Mouse (Mus musculus) brown adipose tissue, adult 24 weeks (tissue): Measurements from ENCODE around the gene Olfr1373. TPM values are rescaled to one million over a fixed set of nuclear protein-coding genes. Genes with fewer than 3 reads are reported as not detected.
"Not testable (repeated sequence)": the region's sequence is repeated elsewhere in the genome, so short reads cannot be mapped to it uniquely, and the experiment has no call there.

Experiments used
- H3K27ac ChIP-seq: fragments of 200-500 bp; replicated peaks from 2 replicates; pipeline ENCODE4 v1.5.1; 2012; ENCODE audit warnings: low read depth, mild to moderate bottlenecking, low read length
- H3K4me1 ChIP-seq: fragments of 200-500 bp; 2 replicates; pipeline ENCODE4 v1.6.1; 2012; ENCODE audit warnings: low read length, mixed read lengths; ENCODE audit not compliant: control insufficient read depth, insufficient read depth, insufficient read length
- H3K4me3 ChIP-seq: fragments of 200-500 bp; 2 replicates; pipeline ENCODE4 v1.5.1; 2012; ENCODE audit warnings: low read depth, mild to moderate bottlenecking, low read length, moderate library complexity; ENCODE audit not compliant: insufficient read depth
- polyA plus RNA-seq: library from polyadenylated mRNA; stranded (reverse); fragments of >200 nt; gene quantifications from 2 replicates; pipeline ENCODE4 v1.2.4, GENCODE M21; 2012; ENCODE audit not compliant: missing spikeins, insufficient read depth, insufficient read length

The Olfr1373 gene
- polyA plus RNA-seq, 1 experiment: not detected

DNA sequence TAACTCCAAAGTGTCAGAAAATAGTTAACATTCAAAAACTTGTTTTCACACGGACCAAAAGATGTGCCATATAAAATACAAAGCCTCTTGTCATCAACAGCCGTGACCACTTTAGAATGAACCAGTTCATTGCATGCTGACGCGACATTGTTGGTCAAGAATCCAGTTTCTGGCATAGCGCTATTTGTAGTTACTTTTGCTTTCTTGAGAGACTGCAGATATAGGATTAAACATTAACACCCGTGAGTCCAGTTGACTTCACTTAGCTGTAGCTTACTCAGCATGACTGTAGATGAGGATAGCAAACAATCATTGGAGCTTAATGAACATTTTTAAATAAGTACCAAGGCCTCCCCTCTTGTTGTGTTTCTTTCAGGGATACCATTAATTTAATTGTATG, 23.3 kb downstream of the Olfr1373 start:
- Histone ChIP-seq H3K4me3 (no peak overlapping the region), H3K4me1 (no peaks in the 10 kb centered on the region; the same call in 1 of the 2 replicates), H3K27ac (no peak overlapping the region)

DNA sequence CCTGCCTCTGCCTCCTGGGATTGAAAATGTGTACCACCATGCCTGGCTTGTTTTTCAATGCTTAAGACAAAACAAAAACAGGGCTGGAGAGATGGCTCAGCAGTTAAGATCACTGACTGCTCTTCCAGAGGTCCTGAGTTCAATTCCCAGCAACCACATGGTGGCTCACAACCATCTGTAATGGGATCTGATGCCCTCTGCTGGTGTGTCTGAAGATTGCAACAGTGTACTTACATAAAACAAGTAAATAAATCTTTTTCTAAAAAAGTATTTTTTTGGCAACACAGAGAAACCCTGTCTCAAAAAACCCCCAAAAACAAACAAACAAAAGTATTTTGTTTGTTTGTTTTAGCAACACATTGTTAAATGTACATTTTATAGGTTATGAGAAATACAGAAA, 24.9 kb downstream of the Olfr1373 start:
- H3K4me1 ChIP-seq, H3K27ac ChIP-seq, H3K4me3 ChIP-seq: not testable (repeated sequence)

DNA sequence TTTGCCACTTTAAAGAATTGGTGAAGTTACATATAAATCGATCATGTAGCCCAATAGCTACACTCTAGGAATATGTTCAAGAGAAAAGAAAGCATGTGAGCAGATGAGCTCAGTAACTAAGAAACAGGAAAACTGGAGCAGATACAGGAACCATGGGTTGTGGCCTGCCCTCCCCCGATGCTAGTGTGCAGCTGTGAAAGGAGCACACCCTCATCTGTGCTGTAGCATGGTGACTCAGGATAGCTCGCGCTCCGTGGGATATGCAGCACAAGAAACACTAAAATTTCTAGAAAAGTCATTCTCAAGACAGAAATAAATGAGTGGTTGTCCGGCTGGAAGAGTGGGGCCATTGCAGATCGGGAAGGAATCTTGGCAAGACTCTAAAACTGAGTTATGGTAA, 28.2 kb downstream of the Olfr1373 start:
- no peak overlapping the region for H3K4me3 ChIP-seq

DNA sequence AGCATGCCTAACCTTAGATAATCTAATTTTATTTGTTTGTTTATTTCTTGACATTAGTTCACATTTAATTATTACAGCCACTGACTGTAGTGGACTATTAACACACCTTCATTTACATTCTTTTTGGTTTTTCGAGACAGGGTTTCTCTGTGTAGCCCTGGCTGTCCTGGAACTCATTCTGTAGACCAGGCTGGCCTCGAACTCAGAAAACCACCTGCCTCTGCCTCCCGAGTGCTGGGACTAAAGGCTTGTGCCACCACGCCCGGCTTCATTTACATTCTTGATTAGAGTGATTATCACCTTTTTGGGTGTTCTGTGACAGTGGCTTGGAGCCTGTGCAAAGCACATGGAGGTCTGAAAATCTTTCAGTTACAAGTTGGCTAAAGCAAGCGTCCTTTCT, 29.2 kb downstream of the Olfr1373 start:
- H3K4me3 ChIP-seq, H3K4me1 ChIP-seq, H3K27ac ChIP-seq: not testable (repeated sequence)

More for the DNA sequence above, 28.2 kb downstream of the Olfr1373 start:
- Histone ChIP-seq H3K27ac (no peak overlapping the region), H3K4me1 (no peaks in the 10 kb centered on the region; the same call in 1 of the 2 replicates)

DNA sequence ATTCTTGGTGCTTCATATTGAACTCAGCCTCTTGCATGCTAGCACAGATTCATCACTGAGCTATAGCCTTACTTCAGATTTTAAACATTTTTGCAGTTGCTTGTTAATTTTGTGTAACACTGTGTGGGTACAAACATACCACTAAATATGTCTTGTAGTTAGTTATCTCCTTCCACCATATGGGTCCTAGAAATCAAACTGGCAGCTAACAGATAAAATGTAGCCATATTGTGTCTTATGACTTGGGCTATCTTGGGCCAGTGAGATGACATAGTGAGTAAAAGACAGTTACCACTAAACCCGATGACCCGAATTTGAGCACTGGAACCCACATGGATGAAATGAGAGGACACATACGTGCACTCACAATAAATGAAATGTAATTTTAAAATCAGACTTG, 29.8 kb downstream of the Olfr1373 start:
- Histone ChIP-seq H3K27ac (no peak overlapping the region), H3K4me1 (no peaks in the 10 kb centered on the region; the same call in 1 of the 2 replicates), H3K4me3 (no peak overlapping the region)

DNA sequence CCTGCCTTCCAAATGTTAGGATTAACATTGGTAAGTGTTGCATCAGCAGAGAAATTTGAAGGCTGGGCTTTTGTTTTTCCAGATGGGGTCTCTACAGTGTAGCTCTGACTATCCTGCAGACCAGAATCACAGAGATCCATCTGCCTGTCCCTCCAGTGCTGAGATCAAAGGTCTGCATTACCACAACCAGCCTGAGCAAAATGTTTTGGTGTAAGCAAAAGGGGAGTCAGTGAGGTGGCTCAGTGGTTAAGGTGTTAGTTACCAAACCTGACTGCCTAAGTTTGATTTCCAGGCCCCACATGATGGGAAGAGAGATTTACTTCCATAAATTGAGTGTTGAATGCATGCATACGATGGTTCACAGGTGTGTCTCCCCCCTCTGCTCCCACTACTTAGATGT, 35.9 kb downstream of the Olfr1373 start:
- no peak overlapping the region for H3K4me3 ChIP-seq
- peaks cover 14% of the 10 kb centered on the region for H3K4me1 ChIP-seq
- H3K27ac ChIP-seq: no peak overlapping the region

DNA sequence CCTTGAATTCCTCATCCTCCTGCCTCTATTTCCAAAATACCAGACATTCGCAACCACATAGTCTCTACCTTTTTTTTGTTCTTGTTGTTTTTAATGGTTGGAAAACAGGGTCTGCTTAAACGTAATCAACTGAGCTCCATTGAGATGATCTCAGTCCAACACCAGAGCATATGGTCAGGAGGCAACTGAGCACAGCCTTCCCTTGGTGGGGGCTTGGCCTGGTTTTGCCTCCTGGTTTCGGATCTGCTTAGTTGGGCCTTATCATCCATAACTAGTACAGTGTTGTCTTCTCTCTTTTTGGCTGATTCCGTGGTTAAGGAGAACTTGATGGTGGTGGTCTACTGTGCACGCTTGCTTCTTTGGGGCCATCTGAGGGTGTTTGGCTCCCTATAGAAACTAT, 36.5 kb downstream of the Olfr1373 start:
- Histone ChIP-seq H3K27ac (no peak overlapping the region), H3K4me3 (no peak overlapping the region), H3K4me1 (peaks cover 17% of the 10 kb centered on the region)

DNA sequence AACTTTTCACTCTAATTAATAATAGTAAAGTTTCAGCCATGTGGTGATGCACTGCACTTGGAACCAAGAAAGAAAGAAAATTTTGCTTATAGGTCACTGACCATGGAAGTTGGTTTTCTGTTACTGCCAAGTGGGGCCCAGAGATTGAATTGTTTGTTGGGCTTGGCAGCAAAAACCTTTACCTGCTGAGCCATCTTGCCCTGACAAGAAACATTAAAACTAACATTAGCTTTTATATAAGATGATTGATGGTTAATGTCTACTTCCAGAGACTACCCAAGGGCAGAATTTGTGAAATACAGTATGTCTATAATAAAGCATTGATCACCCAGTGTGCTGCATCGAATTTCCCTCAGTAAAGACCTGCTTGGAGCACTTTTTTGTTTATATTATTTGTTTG, 38.9 kb downstream of the Olfr1373 start:
- Histone ChIP-seq H3K4me3 (no peak overlapping the region), H3K4me1 (peaks cover 24% of the 10 kb centered on the region), H3K27ac (no peak overlapping the region)

DNA sequence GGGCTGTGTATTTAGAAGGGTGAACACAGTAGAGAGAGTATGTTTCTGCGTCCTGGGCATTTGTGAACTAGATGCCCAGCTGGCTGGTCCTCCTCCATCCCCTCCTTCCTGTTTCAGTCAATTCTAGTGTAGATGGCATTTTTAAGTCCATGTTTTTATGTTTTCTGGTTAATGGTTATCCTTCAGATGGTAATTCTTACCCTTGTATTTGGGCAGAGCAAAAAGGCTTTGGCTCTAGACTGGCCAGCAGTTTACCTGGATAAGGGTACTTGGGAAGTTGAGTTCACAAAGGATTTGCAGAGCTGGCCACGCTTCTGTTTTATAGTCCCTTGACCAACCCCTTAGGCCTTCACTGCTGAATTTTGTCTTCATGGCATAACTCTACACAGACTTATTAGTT, 39.3 kb downstream of the Olfr1373 start:
- no peak overlapping the region for H3K4me3 ChIP-seq
- peaks cover 29% of the 10 kb centered on the region for H3K4me1 ChIP-seq
- no peak overlapping the region for H3K27ac ChIP-seq

DNA sequence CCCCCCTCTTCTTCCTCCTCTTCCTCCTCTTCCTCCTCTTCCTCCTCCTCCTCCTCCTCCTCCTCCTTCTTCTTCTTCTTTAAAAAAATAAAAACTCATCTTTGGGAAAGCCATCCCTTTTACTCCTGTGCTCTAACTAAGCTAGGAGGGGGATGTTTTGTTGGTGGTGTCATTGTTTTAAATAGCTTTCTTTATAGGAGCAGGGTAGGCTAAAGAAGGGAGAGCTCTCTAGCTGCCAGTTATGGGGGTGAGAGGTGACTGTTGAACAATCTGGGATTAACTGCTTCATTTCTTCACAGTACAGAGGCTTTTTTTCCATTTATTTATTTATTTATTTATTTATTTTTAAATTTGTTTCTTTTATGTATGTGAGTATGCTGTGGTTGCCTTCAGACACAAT, 39.8 kb downstream of the Olfr1373 start:
- Histone ChIP-seq H3K4me3 (no peak overlapping the region), H3K27ac (no peak overlapping the region), H3K4me1 (peaks cover 29% of the 10 kb centered on the region)

DNA sequence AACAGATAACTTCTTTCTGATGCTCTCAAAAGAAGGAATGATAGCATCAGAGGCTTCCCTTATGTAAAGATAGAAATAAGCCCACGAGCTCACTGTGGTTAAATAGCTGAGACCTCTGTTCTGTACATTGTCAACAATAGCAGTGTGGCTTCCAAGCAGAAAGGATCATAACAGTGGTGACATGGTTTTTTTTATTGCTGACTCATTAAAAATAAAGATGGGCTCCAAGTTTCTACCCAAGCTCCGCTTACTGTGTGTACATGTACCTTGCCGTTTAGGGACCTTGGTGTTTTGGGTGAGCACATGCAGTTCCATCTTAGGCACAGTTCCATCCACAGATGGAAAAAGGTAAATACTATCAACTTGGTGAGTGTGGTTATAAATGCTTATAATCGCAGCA, 42.4 kb downstream of the Olfr1373 start:
- peaks cover 28% of the 10 kb centered on the region for H3K4me1 ChIP-seq
- H3K4me3 ChIP-seq: no peak overlapping the region
- H3K27ac ChIP-seq: no peak overlapping the region

DNA sequence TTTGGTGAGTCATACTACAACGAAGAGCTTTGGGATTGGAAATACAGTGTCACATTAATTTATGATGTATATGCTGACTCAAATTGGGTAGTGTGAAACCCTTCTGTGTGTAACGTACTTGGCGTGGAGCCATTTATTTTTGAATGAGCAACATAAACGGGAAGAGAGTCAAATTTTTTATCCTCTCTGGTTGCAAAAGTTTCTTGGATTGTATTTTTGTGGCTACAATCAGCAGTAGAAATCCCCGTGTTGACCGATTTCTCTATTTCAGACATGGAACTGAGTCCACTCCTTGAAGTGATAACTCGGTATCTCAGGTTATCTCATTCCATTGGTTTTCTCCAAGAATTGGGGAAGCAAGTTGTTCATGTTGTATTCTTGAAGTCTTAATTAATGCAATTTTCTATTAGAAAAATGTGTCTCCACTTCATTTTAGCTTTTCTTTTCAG, 45.5 kb downstream of the Olfr1373 start:
- Histone ChIP-seq H3K4me1 (peaks cover 28% of the 10 kb centered on the region), H3K27ac (peak overlapping the region; percentile 99), H3K4me3 (peak overlapping the region; percentile 100)

DNA sequence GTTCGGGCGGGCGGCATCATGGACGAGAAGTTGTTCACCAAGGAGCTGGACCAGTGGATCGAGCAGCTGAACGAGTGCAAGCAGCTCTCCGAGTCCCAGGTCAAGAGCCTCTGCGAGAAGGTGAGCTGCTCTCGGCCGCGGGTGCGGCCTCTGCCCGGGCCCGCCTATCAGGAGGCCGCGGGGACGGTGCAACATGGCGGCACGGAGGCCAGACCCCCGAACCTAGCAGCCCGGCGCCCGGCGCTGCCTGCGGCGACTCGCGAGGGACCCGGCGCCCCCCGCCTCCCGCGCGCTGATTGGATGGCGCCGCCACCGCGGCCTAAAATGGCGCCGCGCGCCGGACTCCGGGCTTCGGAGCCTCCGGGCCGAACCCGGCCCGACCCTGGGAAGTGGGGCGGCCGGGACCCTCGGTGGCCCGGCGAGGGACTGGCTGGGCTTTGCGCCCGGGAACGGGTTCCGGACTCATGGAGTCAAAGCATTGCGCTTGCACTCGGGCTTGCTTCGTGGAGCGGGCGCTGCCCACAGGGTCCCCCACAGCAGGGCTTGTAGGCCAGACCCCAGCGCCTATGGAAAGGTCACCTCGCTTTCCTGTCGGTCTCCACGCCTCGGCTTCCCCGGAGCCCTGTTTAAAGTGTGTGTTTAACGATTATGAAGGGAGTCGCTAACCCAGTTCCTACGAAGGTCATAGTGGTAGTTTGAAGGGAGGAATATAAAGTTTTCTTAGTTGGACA, 46.1 kb downstream of the Olfr1373 start:
- peaks cover 24% of the 10 kb centered on the region for H3K4me1 ChIP-seq
- peak overlapping the region; percentile 99 for H3K27ac ChIP-seq
- H3K4me3 ChIP-seq: peak overlapping the region; percentile 100

DNA sequence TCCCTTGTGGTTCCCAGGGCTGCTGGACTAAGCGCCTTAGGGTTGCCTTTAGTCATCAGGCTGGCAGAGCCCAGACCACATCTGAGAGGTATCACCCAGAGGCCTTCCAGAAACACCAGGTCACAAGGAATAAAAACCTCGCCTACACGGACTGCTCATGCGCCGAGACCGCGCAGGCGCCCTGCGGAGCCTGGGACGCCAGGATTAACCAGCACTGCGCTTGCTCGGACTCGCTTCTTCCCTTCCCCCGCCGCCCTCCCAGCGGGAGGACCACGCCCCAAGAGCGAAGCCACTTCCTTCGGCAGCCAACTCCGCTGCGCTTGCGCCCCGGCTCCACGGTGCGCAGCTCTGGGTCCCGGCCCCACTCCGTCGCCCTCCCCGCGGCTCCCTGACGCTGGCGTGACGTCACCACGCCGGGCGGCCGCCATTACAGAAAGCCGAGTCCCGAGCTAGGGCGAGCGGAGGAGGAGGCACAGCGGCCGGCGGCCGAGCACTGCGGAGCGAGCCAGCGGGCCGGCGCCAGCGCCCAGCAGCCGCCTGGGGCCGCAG, 46.9 kb downstream of the Olfr1373 start, which contains the start of gene Ppp2ca:
TSS of gene Ppp2ca (plus strand) at position 284 of the 549 bp plus-strand sequence.
- H3K4me3 ChIP-seq: peak within 1 kb of the TSS; percentile 100
- peak within 1 kb of the TSS; percentile 99 for H3K27ac ChIP-seq
- peaks cover 23% of the 10 kb centered on the region; the same call in 1 of the 2 replicates for H3K4me1 ChIP-seq

DNA sequence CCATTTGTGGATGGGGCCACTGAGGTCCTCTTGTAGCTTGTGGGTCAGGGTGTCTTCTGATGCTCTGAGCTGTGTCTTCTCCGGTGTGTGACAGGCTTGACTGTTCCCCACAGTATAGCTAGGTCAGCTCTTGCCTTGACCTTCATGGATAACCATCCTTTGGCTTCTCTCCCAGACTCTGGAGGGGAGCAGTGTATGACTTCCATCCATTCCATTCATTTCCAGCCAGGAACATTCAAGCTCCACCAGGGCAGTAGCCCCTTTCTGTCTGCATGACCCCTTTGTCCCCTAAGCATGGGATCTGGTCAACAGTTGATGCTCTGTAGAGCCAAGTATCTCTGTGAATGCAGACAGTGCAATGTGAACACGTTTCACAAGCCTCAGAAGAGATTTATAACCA, 47.7 kb downstream of the Olfr1373 start:
- peak overlapping the region; percentile 93 for H3K27ac ChIP-seq
- H3K4me1 ChIP-seq: peaks cover 20% of the 10 kb centered on the region; the same call in 1 of the 2 replicates
- H3K4me3 ChIP-seq: no peak overlapping the region

DNA sequence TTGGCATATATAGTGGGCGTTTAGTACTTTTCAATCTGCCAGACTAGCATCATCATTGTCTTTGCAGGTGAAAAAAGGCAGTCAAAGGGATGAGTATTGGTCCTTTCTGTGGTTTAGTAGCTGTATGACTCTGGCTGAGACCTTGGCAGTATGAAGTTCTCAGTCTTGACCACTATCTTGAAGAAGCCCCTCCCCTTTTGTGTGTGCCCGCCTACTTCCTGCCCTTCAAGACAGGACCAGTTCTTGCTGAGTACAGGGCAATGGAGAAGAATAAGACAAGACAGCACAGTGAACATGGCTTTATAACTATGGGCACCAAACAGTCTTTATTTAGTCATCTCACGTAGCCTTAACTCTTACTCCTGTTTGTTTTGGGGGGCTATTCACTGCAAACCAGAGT, 48.3 kb downstream of the Olfr1373 start:
- Histone ChIP-seq H3K27ac (no peak overlapping the region), H3K4me3 (no peak overlapping the region), H3K4me1 (peaks cover 20% of the 10 kb centered on the region; the same call in 1 of the 2 replicates)
